Mouse (Mus musculus): ENCODE measurements around the gene Pik3c2b. TPM values are rescaled to one million over a fixed set of nuclear protein-coding genes. Genes with fewer than 3 reads are reported as not detected.
A peak's percentile ranks its signal among the peaks of the same experiment; 100 is the strongest.
"Not testable (repeated sequence)": the region's sequence is repeated elsewhere in the genome, so short reads cannot be mapped to it uniquely, and the experiment has no call there.

Pik3c2b gene
- polyA plus RNA-seq, 1 experiment from 2014 or later = 10.8 TPM

- H3K4me2 ChIP-seq (replicated peaks); H3K9me3 ChIP-seq; H3K27me3 ChIP-seq; H3K27ac ChIP-seq; H3K4me3 ChIP-seq; H3K9ac ChIP-seq; ATAC-seq (ENCODE audit: insufficient number of reproducible peaks, insufficient read depth, low FRiP score, low TSS enrichment): not testable (repeated sequence)
- peaks cover 15% of the 10 kb centered on the region for H3K36me3 ChIP-seq
- H3K4me1 ChIP-seq = peaks cover 12% of the 10 kb centered on the region; the same call in 1 of the 2 replicates
- 97% methylated on average over 2 of the region's 2 CpGs for WGBS
Observed at GRCm38 (mm10) chr1:133021971-133022370, 23.5 kb upstream of the Pik3c2b start.

- not testable (repeated sequence) for H3K9me3 ChIP-seq; H3K27me3 ChIP-seq; H3K4me3 ChIP-seq; H3K9ac ChIP-seq; H3K27ac ChIP-seq; ATAC-seq (ENCODE audit: insufficient number of reproducible peaks, insufficient read depth, low FRiP score, low TSS enrichment); H3K36me3 ChIP-seq
- Histone ChIP-seq H3K4me1 (peaks cover 12% of the 10 kb centered on the region; the same call in 1 of the 2 replicates), H3K4me2 (replicated peaks) (peak overlapping the region; percentile 61)
- 90% methylated on average over 3 of the region's 3 CpGs for WGBS
Observed at GRCm38 (mm10) chr1:133023723-133024122, 21.7 kb upstream of the Pik3c2b start.

DNA sequence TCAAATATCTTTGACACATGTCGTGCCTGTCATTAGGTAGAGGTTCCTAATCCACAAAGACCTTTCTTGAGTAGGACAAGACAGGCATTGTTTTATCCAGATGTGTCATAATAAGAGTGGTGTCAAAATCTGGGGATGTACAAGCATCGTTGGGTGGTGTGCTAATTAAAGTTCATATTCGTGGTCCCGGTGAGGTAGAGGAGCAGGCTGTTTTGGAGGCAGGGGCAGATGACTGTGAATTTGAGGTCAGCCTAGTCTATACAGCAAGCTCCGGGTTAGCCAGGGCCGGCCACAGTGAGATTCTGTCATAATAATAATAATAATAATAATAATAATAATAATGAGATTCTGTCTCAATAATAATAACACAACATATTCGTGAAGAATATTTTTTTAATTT, 21.0 kb upstream of the Pik3c2b start:
- 33% methylated on average over 7 of the region's 7 CpGs for WGBS
- Histone ChIP-seq H3K4me2 (replicated peaks) (peak overlapping the region; percentile 61), H3K9ac (peak overlapping the region; percentile 92), H3K27me3 (no peaks in the 10 kb centered on the region), H3K9me3 (no peaks in the 10 kb centered on the region), H3K27ac (no peak overlapping the region), H3K4me1 (peaks cover 12% of the 10 kb centered on the region; the same call in 1 of the 2 replicates), H3K36me3 (no peaks in the 10 kb centered on the region), H3K4me3 (peak overlapping the region; percentile 84)
- no peak for ATAC-seq (ENCODE audit: insufficient number of reproducible peaks, insufficient read depth, low FRiP score, low TSS enrichment)

GRCm38 (mm10) chr1:133025051-133025795, 20.2 kb upstream of the Pik3c2b start:
- H3K27ac ChIP-seq = peak overlapping the region; percentile 92
- H3K4me3 ChIP-seq = peak overlapping the region; percentile 84
- H3K9ac ChIP-seq = peak overlapping the region; percentile 92
- H3K4me1 ChIP-seq = peaks cover 11% of the 10 kb centered on the region; the same call in 1 of the 2 replicates
- H3K4me2 ChIP-seq (replicated peaks) = peak overlapping the region; percentile 61
- WGBS = 1% methylated on average over 40 of the region's 40 CpGs
- peak; percentile 96 for ATAC-seq (ENCODE audit: insufficient number of reproducible peaks, insufficient read depth, low FRiP score, low TSS enrichment)
- no peaks in the 10 kb centered on the region for H3K9me3 ChIP-seq
- no peaks in the 10 kb centered on the region for H3K36me3 ChIP-seq
- no peaks in the 10 kb centered on the region for H3K27me3 ChIP-seq

DNA sequence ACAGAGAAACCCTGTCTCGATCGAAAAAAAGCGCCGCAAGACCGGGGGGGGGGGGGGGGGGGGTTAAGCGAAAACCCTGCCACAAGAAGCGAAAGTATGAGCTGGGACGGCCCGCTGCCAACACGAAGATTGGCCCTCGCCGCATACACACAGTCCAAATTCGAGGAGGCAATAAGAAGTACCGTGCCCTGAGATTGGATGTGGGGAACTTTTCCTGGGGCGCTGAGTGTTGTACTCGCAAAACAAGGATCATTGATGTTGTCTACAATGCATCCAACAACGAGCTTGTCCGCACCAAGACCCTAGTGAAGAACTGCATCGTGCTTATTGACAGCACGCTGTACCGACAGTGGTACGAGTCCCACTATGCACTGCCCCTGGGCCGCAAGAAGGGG, 19.7 kb upstream of the Pik3c2b start:
- Histone ChIP-seq H3K4me2 (replicated peaks) (peak overlapping the region; percentile 61), H3K9ac (0 out of 2 replicates have a peak overlapping the region, but pooled peaks have one; percentile 92), H3K4me3 (peak overlapping the region; percentile 84), H3K27ac (0 out of 2 replicates have a peak overlapping the region, but pooled peaks have one; percentile 92)
- not testable (repeated sequence) for H3K36me3 ChIP-seq; H3K9me3 ChIP-seq; H3K27me3 ChIP-seq; ATAC-seq (ENCODE audit: insufficient number of reproducible peaks, insufficient read depth, low FRiP score, low TSS enrichment); H3K4me1 ChIP-seq
- WGBS = 37% methylated on average over 18 of the region's 23 CpGs

- H3K9ac ChIP-seq = no peak overlapping the region
- H3K4me2 ChIP-seq (replicated peaks) = no peak overlapping the region
- 95% methylated on average over 2 of the region's 2 CpGs for WGBS
- H3K9me3 ChIP-seq = no peaks in the 10 kb centered on the region
- no peak for ATAC-seq (ENCODE audit: insufficient number of reproducible peaks, insufficient read depth, low FRiP score, low TSS enrichment)
- H3K4me1 ChIP-seq = peaks cover 8% of the 10 kb centered on the region; the same call in 1 of the 2 replicates
- no peak overlapping the region for H3K27ac ChIP-seq
- no peak overlapping the region for H3K4me3 ChIP-seq
- H3K27me3 ChIP-seq = no peaks in the 10 kb centered on the region
- no peaks in the 10 kb centered on the region for H3K36me3 ChIP-seq
Observed at GRCm38 (mm10) chr1:133027126-133027525, 18.3 kb upstream of the Pik3c2b start.

DNA sequence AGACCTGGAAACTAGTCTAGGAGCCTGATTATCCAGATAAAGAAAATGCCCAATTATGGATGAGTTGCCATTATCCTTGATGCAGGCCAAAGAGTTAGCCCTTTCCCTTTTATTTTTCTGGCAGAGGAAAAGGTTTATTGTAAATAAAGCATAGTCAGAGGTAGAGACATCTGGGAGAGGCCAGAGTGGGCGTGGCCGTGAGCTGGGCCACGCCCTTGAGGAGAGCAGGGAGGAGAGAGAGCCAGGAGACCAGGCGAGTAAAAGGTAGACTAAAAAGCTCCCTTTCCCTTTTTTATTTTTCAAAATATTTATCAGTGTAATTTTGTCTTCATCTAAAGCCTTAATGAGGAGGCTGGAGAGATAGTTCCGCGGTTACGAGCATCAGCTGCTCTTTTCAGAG, 17.5 kb upstream of the Pik3c2b start:
- 29% methylated on average over 7 of the region's 7 CpGs for WGBS
- H3K27ac ChIP-seq = no peak overlapping the region
- no peak for ATAC-seq (ENCODE audit: insufficient number of reproducible peaks, insufficient read depth, low FRiP score, low TSS enrichment)
- H3K9ac ChIP-seq = no peak overlapping the region
- no peaks in the 10 kb centered on the region for H3K9me3 ChIP-seq
- H3K4me2 ChIP-seq (replicated peaks) = no peak overlapping the region
- H3K36me3 ChIP-seq = no peaks in the 10 kb centered on the region
- H3K27me3 ChIP-seq = no peaks in the 10 kb centered on the region
- peaks cover 11% of the 10 kb centered on the region for H3K4me1 ChIP-seq
- no peak overlapping the region for H3K4me3 ChIP-seq

- Histone ChIP-seq H3K9me3 (no peaks in the 10 kb centered on the region), H3K4me3 (no peak overlapping the region), H3K9ac (no peak overlapping the region), H3K4me1 (peaks cover 7% of the 10 kb centered on the region; the same call in 1 of the 2 replicates), H3K27ac (no peak overlapping the region), H3K27me3 (no peaks in the 10 kb centered on the region), H3K4me2 (replicated peaks) (no peak overlapping the region), H3K36me3 (no peaks in the 10 kb centered on the region)
- no peak for ATAC-seq (ENCODE audit: insufficient number of reproducible peaks, insufficient read depth, low FRiP score, low TSS enrichment)
- WGBS = 60% methylated on average over 3 of the region's 3 CpGs
Observed at GRCm38 (mm10) chr1:133029744-133030143, 15.7 kb upstream of the Pik3c2b start.

GRCm38 (mm10) chr1:133030461-133030860, 15.0 kb upstream of the Pik3c2b start, which contains the start of gene Mdm4:
TSS of gene Mdm4 (minus strand) at chr1:133030561.
- Histone ChIP-seq H3K36me3 (no peaks in the 10 kb centered on the region), H3K9me3 (no peaks in the 10 kb centered on the region), H3K4me2 (replicated peaks) (no peak within 1 kb of the TSS), H3K4me3 (no peak within 1 kb of the TSS), H3K4me1 (peaks cover 7% of the 10 kb centered on the region; the same call in 1 of the 2 replicates), H3K27ac (no peak within 1 kb of the TSS), H3K27me3 (no peaks in the 10 kb centered on the region), H3K9ac (no peak within 1 kb of the TSS)
- 82% methylated on average over 5 of the region's 5 CpGs for WGBS
- no peak for ATAC-seq (ENCODE audit: insufficient number of reproducible peaks, insufficient read depth, low FRiP score, low TSS enrichment)

DNA sequence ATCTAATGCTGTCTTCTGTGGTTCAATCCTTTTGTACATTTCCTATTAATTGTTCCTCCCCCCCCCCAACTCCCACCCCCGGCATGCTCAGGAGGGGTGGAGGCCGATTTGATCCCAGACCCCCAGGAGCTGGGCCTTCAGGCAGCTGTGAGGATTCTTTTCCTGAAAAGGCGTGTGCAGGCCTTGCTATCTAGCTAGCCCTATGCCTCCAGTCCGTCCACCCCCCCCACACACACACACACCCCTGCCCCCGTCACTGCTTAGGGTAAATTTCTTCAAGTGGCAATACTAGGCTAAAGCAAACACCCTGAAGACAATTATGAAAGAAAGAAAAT, 12.5 kb upstream of the Pik3c2b start:
- no peak for ATAC-seq (ENCODE audit: insufficient number of reproducible peaks, insufficient read depth, low FRiP score, low TSS enrichment)
- H3K4me2 ChIP-seq (replicated peaks) = peak overlapping the region; percentile 54
- no peaks in the 10 kb centered on the region for H3K27me3 ChIP-seq
- H3K4me1 ChIP-seq = peaks cover 7% of the 10 kb centered on the region; the same call in 1 of the 2 replicates
- WGBS = 7% methylated on average over 5 of the region's 5 CpGs
- H3K27ac ChIP-seq = peak overlapping the region; percentile 76; the same call in 1 of the 2 replicates
- H3K9ac ChIP-seq = peak overlapping the region; percentile 52
- no peaks in the 10 kb centered on the region for H3K9me3 ChIP-seq
- H3K36me3 ChIP-seq = no peaks in the 10 kb centered on the region
- H3K4me3 ChIP-seq = peak overlapping the region; percentile 51

GRCm38 (mm10) chr1:133033316-133034090, 12.0 kb upstream of the Pik3c2b start:
- peaks cover 7% of the 10 kb centered on the region; the same call in 1 of the 2 replicates for H3K4me1 ChIP-seq
- no peaks in the 10 kb centered on the region for H3K9me3 ChIP-seq
- peak overlapping the region; percentile 54 for H3K4me2 ChIP-seq (replicated peaks)
- H3K9ac ChIP-seq = peak overlapping the region; percentile 52
- H3K27ac ChIP-seq = peak overlapping the region; percentile 76
- H3K4me3 ChIP-seq = peak overlapping the region; percentile 51
- under 1% methylated on average over 28 of the region's 28 CpGs for WGBS
- no peaks in the 10 kb centered on the region for H3K27me3 ChIP-seq
- no peak for ATAC-seq (ENCODE audit: insufficient number of reproducible peaks, insufficient read depth, low FRiP score, low TSS enrichment)
- no peaks in the 10 kb centered on the region for H3K36me3 ChIP-seq
